Mouse (Mus musculus): ENCODE data around the gene Wdr26. TPM values are rescaled to one million over a fixed set of nuclear protein-coding genes. Genes with fewer than 3 reads are reported as not detected.

Wdr26 gene
- polyA plus RNA-seq, 1 experiment from 2014 or later, result 34.5 TPM

DNA sequence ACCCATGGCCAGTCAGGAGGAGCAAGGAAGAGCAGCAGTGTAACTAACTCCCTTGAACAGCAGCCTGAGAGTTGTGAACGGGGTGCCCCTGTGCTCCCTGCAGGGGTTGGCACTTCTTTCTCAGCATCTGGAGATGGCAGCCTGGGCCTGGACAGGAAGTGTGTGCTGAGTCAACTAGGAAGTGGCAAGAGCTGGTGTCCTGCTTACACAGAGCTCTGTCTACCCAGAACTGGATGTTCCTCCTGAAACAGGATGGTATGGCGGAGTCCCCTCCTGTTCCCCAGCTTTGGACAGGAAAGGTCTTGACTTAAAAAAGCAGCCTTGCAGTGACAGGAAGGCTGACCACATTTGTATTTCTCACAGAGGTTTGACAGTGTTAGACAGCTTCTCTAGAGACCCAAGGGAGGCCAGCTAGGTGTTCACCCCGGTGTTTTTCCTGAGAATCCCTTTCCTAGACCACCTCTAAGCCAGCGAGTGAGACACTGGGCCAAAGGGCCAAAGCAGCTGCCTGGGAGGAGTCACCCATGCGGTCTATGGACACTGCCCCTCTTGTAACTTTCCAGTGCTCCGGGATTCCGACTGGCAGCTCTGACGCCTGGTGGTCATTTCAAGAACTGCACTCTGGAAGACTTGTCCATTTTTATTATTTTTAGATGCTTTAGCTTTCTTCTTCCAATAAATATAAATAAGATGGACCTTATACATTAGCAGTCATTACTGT lies 20.7 kb upstream of the Wdr26 start:
- Histone ChIP-seq H3K4me1 (replicated peaks) (0 out of 2 replicates have a peak, but pooled peaks cover 9% of the 10 kb centered on the region), H3K36me3 (no peaks in the 10 kb centered on the region), H3K9ac (no peak overlapping the region), H3K9me3 (no peaks in the 10 kb centered on the region), H3K4me2 (no peak overlapping the region), H3K27ac (replicated peaks) (no peak overlapping the region), H3K4me3 (no peak overlapping the region), H3K27me3 (no peaks in the 10 kb centered on the region)
- 21% methylated on average over 8 of the region's 8 CpGs for WGBS
- ATAC-seq (ENCODE audit: low FRiP score, low read depth), result no peak

DNA sequence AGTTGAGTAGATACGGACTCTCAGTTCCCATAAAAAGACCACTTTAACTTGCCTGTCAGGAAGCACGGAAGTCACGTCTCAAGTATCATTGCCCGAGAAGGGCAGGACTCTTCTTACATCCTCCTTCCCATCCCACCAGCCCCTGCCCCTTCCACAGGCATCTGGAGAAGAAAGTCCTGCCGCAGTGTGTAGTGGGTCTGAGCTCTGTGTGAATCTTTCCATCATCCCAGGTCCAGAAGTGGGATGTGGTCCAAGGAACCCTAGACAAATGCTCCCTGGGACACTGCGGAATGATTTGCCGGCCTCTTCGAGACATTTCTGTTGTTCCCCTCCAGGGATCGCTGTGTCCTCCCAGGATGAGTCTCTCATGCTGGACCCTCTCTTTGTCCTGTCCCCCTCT lies 20.0 kb upstream of the Wdr26 start:
- H3K4me3 ChIP-seq, result no peak overlapping the region
- H3K4me1 ChIP-seq (replicated peaks), result 0 out of 2 replicates have a peak, but pooled peaks cover 9% of the 10 kb centered on the region
- 86% methylated on average over 9 of the region's 9 CpGs for WGBS
- H3K4me2 ChIP-seq, result no peak overlapping the region
- no peaks in the 10 kb centered on the region for H3K27me3 ChIP-seq
- no peak for ATAC-seq (ENCODE audit: low FRiP score, low read depth)
- H3K36me3 ChIP-seq, result no peaks in the 10 kb centered on the region
- H3K9ac ChIP-seq, result no peak overlapping the region
- H3K9me3 ChIP-seq, result no peaks in the 10 kb centered on the region
- H3K27ac ChIP-seq (replicated peaks), result no peak overlapping the region

DNA sequence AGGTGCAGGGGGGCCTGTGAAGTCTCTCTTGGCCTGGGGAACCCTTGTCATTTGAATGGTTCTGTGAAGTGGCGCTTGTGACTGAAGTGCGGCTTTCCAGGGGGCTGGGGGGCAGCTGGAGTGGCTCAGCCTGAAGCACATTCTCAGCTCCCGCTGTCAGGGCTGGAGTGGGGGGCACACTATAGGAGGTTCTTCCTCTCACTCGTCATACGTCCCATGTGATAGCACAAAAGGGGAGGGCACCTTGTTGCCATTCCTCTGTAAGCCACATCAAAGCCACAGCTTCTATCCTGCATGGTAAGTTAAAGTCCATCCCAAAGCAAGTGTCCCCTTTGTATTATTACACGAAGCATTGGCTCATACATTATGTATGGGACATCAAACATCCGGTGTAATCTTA lies 19.5 kb upstream of the Wdr26 start:
- Histone ChIP-seq H3K4me1 (replicated peaks) (0 out of 2 replicates have a peak, but pooled peaks cover 9% of the 10 kb centered on the region), H3K27ac (replicated peaks) (no peak overlapping the region), H3K27me3 (no peaks in the 10 kb centered on the region), H3K9me3 (no peaks in the 10 kb centered on the region), H3K36me3 (no peaks in the 10 kb centered on the region), H3K4me3 (no peak overlapping the region), H3K9ac (no peak overlapping the region), H3K4me2 (no peak overlapping the region)
- 49% methylated on average over 7 of the region's 7 CpGs for WGBS
- no peak for ATAC-seq (ENCODE audit: low FRiP score, low read depth)

DNA sequence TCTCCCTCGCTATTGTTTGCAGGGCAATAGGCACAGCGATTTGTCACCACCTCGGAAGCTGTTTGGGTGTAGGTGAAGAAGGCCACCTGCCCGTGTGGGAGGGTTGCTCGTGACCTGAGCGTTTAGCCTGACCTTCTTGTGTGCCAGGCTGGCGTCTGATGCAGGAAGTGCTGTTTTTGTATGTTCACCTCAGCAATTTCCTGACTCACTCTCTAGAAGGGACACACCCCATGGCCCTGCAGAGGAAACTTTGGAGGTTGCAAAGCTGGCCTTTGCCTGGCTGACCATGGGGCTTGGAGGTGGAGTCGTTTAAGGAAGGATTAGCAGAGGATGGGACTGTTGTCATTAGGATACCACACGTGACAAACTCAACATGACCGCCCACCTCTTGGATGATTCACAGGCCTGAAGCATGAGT lies 18.9 kb upstream of the Wdr26 start:
- Histone ChIP-seq H3K27ac (replicated peaks) (no peak overlapping the region), H3K4me1 (replicated peaks) (0 out of 2 replicates have a peak, but pooled peaks cover 9% of the 10 kb centered on the region), H3K9ac (no peak overlapping the region), H3K36me3 (no peaks in the 10 kb centered on the region), H3K4me3 (no peak overlapping the region), H3K4me2 (no peak overlapping the region), H3K9me3 (no peaks in the 10 kb centered on the region), H3K27me3 (no peaks in the 10 kb centered on the region)
- no peak for ATAC-seq (ENCODE audit: low FRiP score, low read depth)
- 39% methylated on average over 10 of the region's 10 CpGs for WGBS

DNA sequence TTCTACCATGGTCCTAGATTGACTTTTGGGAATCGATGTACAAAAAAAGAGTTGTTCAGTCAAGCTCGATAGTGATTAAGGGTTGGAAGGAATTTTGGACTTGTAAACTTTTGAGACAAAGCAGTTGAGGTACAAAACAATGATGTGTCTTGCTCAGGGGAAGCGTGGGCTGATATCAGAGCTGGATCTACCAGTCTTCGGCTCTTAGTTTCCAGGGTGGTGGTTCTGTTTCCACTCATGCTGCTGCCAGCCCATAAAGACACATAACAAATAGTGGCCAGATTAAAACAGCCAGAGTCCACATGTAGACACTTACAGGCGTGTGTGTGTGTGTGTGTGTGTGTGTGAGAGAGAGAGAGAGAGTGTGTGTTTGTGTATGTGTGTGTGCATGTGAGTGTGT lies 17.2 kb upstream of the Wdr26 start:
- Histone ChIP-seq H3K9ac (no peak overlapping the region), H3K36me3 (no peaks in the 10 kb centered on the region), H3K4me1 (replicated peaks) (0 out of 2 replicates have a peak, but pooled peaks cover 4% of the 10 kb centered on the region), H3K27ac (replicated peaks) (no peak overlapping the region), H3K4me2 (no peak overlapping the region), H3K4me3 (no peak overlapping the region), H3K27me3 (no peaks in the 10 kb centered on the region), H3K9me3 (no peaks in the 10 kb centered on the region)
- no peak for ATAC-seq (ENCODE audit: low FRiP score, low read depth)
- WGBS, result 95% methylated on average over 5 of the region's 5 CpGs

DNA sequence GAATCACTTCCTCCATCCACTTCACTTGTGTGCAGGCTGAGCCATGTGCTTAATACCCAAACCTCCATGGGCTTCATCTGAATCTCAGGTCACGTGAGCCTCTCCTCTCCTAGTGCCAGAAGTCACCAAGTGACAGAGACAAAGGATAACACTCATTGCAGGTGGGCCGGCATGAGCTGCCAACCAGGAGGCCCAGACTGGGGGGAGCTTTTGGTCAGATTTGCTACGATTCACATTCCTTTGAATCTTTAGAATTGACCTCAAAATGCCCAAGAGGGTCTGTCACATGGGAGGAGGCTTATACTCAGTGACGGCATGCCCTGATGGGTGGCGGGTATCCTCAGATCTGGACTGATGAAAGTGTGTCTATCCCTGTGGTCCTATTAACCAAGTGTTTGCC lies 16.8 kb upstream of the Wdr26 start:
- H3K27me3 ChIP-seq, result no peaks in the 10 kb centered on the region
- 69% methylated on average over 5 of the region's 5 CpGs for WGBS
- 0 out of 2 replicates have a peak, but pooled peaks cover 4% of the 10 kb centered on the region for H3K4me1 ChIP-seq (replicated peaks)
- H3K4me3 ChIP-seq, result no peak overlapping the region
- ATAC-seq (ENCODE audit: low FRiP score, low read depth), result no peak
- no peak overlapping the region for H3K27ac ChIP-seq (replicated peaks)
- H3K9me3 ChIP-seq, result no peaks in the 10 kb centered on the region
- no peak overlapping the region for H3K9ac ChIP-seq
- H3K4me2 ChIP-seq, result no peak overlapping the region
- H3K36me3 ChIP-seq, result no peaks in the 10 kb centered on the region

DNA sequence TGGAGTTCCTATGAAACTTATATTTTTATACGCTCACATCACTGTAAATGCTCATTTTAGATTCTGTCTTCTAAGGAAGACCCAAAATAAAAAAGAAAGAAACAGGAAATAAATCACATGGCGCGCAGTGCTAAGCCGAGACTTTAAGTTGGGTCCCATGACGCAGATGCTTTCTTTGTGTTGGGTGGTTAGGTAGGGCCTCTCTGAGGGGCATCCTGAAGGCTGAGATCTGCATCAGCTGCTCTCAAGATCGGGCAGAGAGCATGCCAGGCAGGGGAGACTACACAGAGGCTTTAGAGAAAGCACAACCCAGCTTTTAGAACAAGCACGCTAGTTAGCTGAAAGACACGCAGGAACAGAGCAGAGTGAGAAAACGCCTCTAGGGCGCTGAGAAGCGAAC lies 16.0 kb upstream of the Wdr26 start:
- Histone ChIP-seq H3K27me3 (no peaks in the 10 kb centered on the region), H3K9me3 (no peaks in the 10 kb centered on the region), H3K36me3 (no peaks in the 10 kb centered on the region), H3K4me3 (no peak overlapping the region), H3K4me2 (no peak overlapping the region), H3K4me1 (replicated peaks) (0 out of 2 replicates have a peak, but pooled peaks cover 4% of the 10 kb centered on the region), H3K9ac (no peak overlapping the region), H3K27ac (replicated peaks) (no peak overlapping the region)
- 85% methylated on average over 11 of the region's 11 CpGs for WGBS
- no peak for ATAC-seq (ENCODE audit: low FRiP score, low read depth)

DNA sequence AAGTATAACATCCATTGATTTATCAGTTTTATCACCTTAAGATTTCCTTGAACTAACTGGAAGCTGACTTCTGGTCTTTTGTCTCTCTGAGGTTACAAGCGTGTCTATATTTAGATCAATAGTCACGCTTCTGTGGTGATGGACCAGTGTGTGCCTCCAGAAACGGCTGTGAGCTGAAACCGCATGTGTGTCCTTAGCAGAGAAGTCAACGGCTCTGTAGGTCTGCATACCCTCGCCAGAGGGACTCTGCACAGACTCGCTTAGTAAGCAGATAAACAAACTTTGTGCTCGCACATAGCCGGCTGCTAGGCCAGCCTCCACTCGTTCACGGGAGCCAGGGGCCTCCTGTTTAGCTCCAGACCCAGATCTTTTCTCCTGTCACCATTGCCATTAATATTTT lies 15.0 kb upstream of the Wdr26 start:
- Histone ChIP-seq H3K9me3 (no peaks in the 10 kb centered on the region), H3K9ac (no peak overlapping the region), H3K4me3 (no peak overlapping the region), H3K4me1 (replicated peaks) (0 out of 2 replicates have a peak, but pooled peaks cover 4% of the 10 kb centered on the region), H3K27ac (replicated peaks) (no peak overlapping the region), H3K4me2 (no peak overlapping the region), H3K36me3 (no peaks in the 10 kb centered on the region), H3K27me3 (no peaks in the 10 kb centered on the region)
- 78% methylated on average over 11 of the region's 11 CpGs for WGBS
- no peak for ATAC-seq (ENCODE audit: low FRiP score, low read depth)

DNA sequence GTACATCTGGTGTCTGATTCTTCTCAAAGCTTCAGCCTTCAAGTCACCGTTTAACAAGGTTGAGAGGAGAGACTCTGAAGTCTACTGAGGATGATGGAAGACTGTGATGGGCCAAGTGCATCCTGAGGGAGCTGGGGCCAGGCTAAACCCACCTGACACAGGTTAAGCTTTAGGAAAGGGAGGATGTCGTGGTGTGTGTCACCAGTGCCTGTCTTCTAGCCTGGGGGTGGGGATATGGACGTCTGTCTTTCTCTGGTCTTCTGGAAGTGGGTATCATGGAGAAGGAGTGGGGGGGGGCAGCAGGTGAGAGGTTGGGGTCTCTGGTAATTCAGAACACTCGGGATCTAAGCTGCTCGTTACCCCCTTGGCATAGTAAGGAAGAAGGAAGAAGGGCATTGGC lies 13.5 kb upstream of the Wdr26 start:
- H3K27ac ChIP-seq (replicated peaks), result no peak overlapping the region
- H3K4me2 ChIP-seq, result no peak overlapping the region
- H3K9me3 ChIP-seq, result no peaks in the 10 kb centered on the region
- no peaks in the 10 kb centered on the region for H3K4me1 ChIP-seq (replicated peaks)
- no peaks in the 10 kb centered on the region for H3K27me3 ChIP-seq
- no peaks in the 10 kb centered on the region for H3K36me3 ChIP-seq
- H3K9ac ChIP-seq, result no peak overlapping the region
- 77% methylated on average over 5 of the region's 5 CpGs for WGBS
- H3K4me3 ChIP-seq, result no peak overlapping the region
- ATAC-seq (ENCODE audit: low FRiP score, low read depth), result no peak

DNA sequence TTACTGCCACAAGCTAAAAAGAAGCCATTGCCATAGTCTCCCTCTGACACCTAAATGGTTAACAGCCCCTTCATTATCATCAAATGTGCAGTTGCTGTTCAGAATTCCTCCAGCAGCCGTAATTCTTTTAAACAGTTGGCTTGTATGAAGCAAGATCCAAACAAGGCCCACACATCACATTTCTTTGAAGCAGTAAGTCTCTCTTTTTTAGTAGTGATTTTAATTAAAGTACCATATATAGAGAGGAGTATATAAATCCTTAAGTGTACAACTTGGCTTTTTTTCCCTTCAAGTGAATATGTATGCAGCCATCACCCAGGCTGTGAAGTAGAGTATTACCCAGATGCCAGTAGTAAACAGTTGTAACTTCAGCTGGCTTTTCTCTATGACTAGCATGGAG lies 10.2 kb upstream of the Wdr26 start:
- ATAC-seq (ENCODE audit: low FRiP score, low read depth), result no peak
- no peaks in the 10 kb centered on the region for H3K9me3 ChIP-seq
- H3K4me1 ChIP-seq (replicated peaks), result no peaks in the 10 kb centered on the region
- no peak overlapping the region for H3K27ac ChIP-seq (replicated peaks)
- H3K9ac ChIP-seq, result no peak overlapping the region
- no peaks in the 10 kb centered on the region for H3K27me3 ChIP-seq
- WGBS, result 36% methylated on average over 1 of the region's 1 CpGs
- no peaks in the 10 kb centered on the region for H3K36me3 ChIP-seq
- H3K4me2 ChIP-seq, result no peak overlapping the region
- H3K4me3 ChIP-seq, result no peak overlapping the region

DNA sequence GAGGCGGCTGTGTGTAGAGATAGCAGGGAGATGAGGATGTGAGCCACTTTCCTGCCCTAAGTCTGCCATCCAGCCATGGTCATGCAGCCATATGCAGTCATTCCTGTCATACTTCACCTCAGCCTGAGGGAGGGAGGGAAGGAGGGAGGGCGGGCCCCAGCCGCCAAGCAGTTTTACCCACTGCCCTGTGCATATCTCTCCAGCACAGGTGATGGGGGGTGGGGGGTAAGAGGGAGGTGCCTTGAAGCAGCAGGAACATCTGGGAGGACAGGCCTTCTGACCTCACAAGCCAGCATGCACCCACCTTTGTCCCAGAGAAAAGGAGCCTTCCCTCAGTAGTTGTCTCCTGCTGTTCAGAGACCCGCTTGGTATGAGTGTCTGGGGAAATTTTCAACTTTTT lies 4.5 kb upstream of the Wdr26 start:
- Histone ChIP-seq H3K4me1 (replicated peaks) (peaks cover 13% of the 10 kb centered on the region), H3K9ac (no peak overlapping the region), H3K9me3 (no peaks in the 10 kb centered on the region), H3K27ac (replicated peaks) (no peak overlapping the region), H3K36me3 (no peaks in the 10 kb centered on the region), H3K4me2 (no peak overlapping the region), H3K27me3 (no peaks in the 10 kb centered on the region), H3K4me3 (no peak overlapping the region)
- 70% methylated on average over 4 of the region's 4 CpGs for WGBS
- ATAC-seq (ENCODE audit: low FRiP score, low read depth), result no peak

DNA sequence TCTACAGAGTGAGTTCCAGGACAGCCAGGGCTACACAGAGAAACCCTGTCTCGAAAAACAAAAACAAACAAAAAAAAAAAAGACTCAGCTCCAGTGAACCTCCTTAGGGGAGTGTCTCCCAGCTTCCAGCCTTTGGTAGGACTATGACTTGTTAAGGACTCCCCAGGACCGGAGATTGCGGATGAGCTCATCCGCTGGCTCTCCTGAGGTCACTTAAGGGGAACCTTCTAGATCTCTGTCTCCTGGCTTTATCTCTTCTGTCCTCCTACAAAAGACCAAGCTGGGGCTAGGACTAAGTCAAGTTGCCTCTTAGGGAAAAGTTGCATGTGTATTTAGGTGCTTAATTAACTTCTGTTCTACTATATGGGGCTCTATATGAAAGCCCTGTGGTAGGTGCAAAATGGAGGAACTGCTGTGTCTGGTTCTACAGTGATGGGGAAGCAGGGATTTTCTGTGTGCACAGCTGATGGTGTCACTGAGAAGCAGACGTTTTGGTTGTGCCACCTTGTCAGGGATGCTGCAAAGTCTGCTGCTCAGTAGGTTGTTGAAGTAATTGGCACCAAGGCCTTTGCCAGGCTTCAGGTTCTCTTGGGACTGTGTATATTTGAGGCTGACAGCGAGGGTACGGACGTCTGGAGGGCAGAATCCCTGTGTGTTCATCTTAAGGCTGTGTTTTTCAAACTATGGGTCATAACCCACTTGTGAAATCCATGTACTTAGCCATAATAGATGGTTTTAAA lies 2.7 kb upstream of the Wdr26 start:
- Histone ChIP-seq H3K27me3 (no peaks in the 10 kb centered on the region), H3K27ac (replicated peaks) (no peak overlapping the region), H3K4me2 (no peak overlapping the region), H3K36me3 (no peaks in the 10 kb centered on the region), H3K4me1 (replicated peaks) (peaks cover 24% of the 10 kb centered on the region), H3K9me3 (no peaks in the 10 kb centered on the region), H3K4me3 (no peak overlapping the region), H3K9ac (no peak overlapping the region)
- WGBS, result 88% methylated on average over 8 of the region's 8 CpGs
- no peak for ATAC-seq (ENCODE audit: low FRiP score, low read depth)
